Mouse (Mus musculus): ENCODE measurements around the gene Trak2. TPM values are rescaled to one million over a fixed set of nuclear protein-coding genes. Genes with fewer than 3 reads are reported as not detected.

Trak2 gene
- polyA plus RNA-seq (2012; rRNA removed) = 16.8 and 22.8 TPM in 2 replicates

DNA sequence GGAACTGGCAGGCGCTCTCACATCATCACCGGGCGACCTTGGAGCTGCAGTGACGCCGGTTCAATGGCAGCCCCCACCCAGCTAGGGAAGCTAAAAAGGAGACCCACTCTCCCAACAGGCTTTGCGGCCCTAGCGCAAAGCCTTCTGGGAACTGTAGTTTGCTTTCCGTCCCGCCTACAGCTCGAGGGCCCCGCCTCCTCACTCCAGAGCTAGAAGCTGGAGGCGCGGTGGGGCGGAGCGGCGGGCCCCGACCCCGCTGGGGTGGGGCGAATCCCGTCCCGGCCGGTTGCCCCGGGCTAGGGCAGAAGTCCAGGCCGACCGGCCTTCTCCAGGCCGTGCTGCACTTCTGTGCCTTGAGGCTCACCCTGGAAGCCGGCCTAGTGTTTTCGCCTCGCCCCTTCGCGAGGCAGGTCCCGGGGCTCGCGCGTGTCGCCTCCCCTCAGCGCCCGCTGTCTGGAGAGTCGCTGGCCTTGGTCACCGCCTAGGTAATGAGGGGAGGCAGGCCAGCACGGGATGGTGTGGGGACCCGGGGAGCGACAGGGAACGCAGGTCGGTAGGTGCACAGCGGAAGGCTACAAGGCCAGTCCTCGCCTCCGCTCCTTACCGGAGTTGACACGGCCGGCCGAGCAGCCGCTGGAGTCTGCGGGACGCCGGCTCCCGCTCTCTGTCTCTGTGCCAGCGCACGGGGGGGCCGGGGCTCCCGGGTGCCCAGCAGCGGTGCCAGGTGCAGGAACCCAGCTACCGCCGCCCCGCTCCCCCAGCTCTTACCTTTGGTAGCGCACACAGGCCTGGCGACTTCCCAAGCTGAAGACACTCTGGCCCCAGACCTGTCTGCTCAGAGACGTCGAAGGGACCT lies at the start of gene Trak2, which contains the start of gene Stradb:
Trak2 (minus strand) TSS at position 65 of the 856 bp plus-strand sequence.
Stradb (plus strand) TSS at position 157 of the 856 bp plus-strand sequence.

Other genes starting within 250 kb of the Trak2 start
- gene Casp8, start 178.1 kb downstream of the Trak2 start, polyA plus RNA-seq (2012; rRNA removed) = 1.9 and 2.6 TPM in 2 replicates
- 9.3 and 9.6 TPM in 2 replicates for gene Stradb, start 92 bp upstream of the Trak2 start, polyA plus RNA-seq (2012; rRNA removed)
- gene C2cd6, start 121.5 kb upstream of the Trak2 start, polyA plus RNA-seq (2012; rRNA removed) = not detected in 2 replicates
- 4.8 and 6.0 TPM in 2 replicates for gene Tmem237, start 147.0 kb upstream of the Trak2 start, polyA plus RNA-seq (2012; rRNA removed)
- gene Mpp4, start 190.0 kb upstream of the Trak2 start, polyA plus RNA-seq (2012; rRNA removed) = 0.76 and 1.1 TPM in 2 replicates

Measured in ovary, adult 2 months (tissue).